Mouse (Mus musculus) lung, adult 2 months (tissue): ENCODE data around the gene Zfp771.

Source experiments
- CTCF ChIP-seq: fragments of 200-500 bp; IDR thresholded peaks from 2 replicates; pipeline ENCODE4 v1.5.1; 2011; ENCODE audit warnings: mild to moderate bottlenecking, low read length, control low read depth; ENCODE audit not compliant: insufficient read depth
- POLR2A ChIP-seq: fragments of 200-500 bp; IDR thresholded peaks from 2 replicates; pipeline ENCODE4 v1.6.1; 2011; ENCODE audit warnings: low read depth, mild to moderate bottlenecking, control low read depth, low read length, borderline replicate concordance; ENCODE audit errors: extremely low read depth

- no peak for TF ChIP-seq CTCF
- TF ChIP-seq POLR2A: no peak
Observed at GRCm38 (mm10) chr7:127255965-127256364, 11.9 kb downstream of the Zfp771 start.
